Mouse (Mus musculus) MEL (cell line): ENCODE results near the gene Gm20388. TPM values are rescaled to one million over a fixed set of nuclear protein-coding genes. Genes with fewer than 3 reads are reported as not detected.

ENCODE experiments used
- DNase-seq: peaks from one replicate; pipeline ENCODE4 v3.0.0; 2011; ENCODE audit warnings: low read depth, low spot score
- H3K27ac ChIP-seq: 2 replicates; pipeline ENCODE4 v1.5.1; 2012; ENCODE audit warnings: low read depth, mild to moderate bottlenecking, control low read depth, low read length, moderate library complexity; ENCODE audit not compliant: control insufficient read depth
- H3K27me3 ChIP-seq, 2 experiments: fragments of 150-350 bp in 1 of 2; sonication (generic) in 1 of 2; 2 replicates each; pipeline ENCODE4 v1.6.1; 2012; ENCODE audit warnings: low read length in 2 of 2, mild to moderate bottlenecking in 2 of 2, improper control_type of control experiment in 1 of 2, moderate library complexity in 1 of 2; ENCODE audit not compliant: insufficient read depth in 2 of 2, control insufficient read depth in 1 of 2
- H3K36me3 ChIP-seq, 2 experiments: 2 replicates each; pipeline ENCODE4 v1.6.1; 2012 to 2014; ENCODE audit warnings: low read length in 2 of 2, improper control_type of control experiment in 1 of 2, inconsistent platforms in 1 of 2, mild to moderate bottlenecking in 1 of 2; ENCODE audit not compliant: insufficient read depth in 2 of 2, control insufficient read depth in 1 of 2
- H3K4me1 ChIP-seq, 2 experiments: fragments of 150-350 bp in 1 of 2; sonication (generic) in 1 of 2; 2 replicates each; pipeline ENCODE4 v1.6.1; 2012; ENCODE audit warnings: low read length in 2 of 2, improper control_type of control experiment in 1 of 2, mild to moderate bottlenecking in 1 of 2; ENCODE audit not compliant: insufficient read depth in 2 of 2, control insufficient read depth in 1 of 2
- H3K4me3 ChIP-seq, 2 experiments: fragments of 150-350 bp in 1 of 2; sonication (generic) in 1 of 2; 2 replicates each; pipeline ENCODE4 v1.5.1; 2012; ENCODE audit warnings: low read depth in 2 of 2, low read length in 2 of 2, mild to moderate bottlenecking in 2 of 2, moderate library complexity in 2 of 2, control low read depth in 1 of 2, improper control_type of control experiment in 1 of 2; ENCODE audit not compliant: control insufficient read depth in 1 of 2, insufficient read depth in 1 of 2
- H3K79me2 ChIP-seq: 2 replicates; pipeline ENCODE4 v1.6.1; 2012; ENCODE audit warnings: mild to moderate bottlenecking, low read length, moderate library complexity; ENCODE audit not compliant: control insufficient read depth, poor library complexity, insufficient read depth
- H3K9ac ChIP-seq: 2 replicates; pipeline ENCODE4 v1.6.1; 2012; ENCODE audit warnings: low read depth, mild to moderate bottlenecking, control low read depth, low read length, moderate library complexity; ENCODE audit not compliant: control insufficient read depth, poor library complexity, severe bottlenecking
- H3K9me3 ChIP-seq: fragments of 150-350 bp; sonication (generic); replicated peaks from 2 replicates; pipeline ENCODE4 v1.6.1; 2012; ENCODE audit warnings: mild to moderate bottlenecking, low read length, improper control_type of control experiment, moderate library complexity; ENCODE audit not compliant: insufficient read depth
- BHLHE40 ChIP-seq: IDR thresholded peaks from 2 replicates; pipeline ENCODE4 v1.6.1; 2012; ENCODE audit warnings: low read depth, mild to moderate bottlenecking, inconsistent platforms, low read length, improper control_type of control experiment, borderline replicate concordance
- CHD1 ChIP-seq: IDR thresholded peaks from 2 replicates; pipeline ENCODE4 v1.6.1; 2012; ENCODE audit warnings: low read depth, mild to moderate bottlenecking, inconsistent platforms, low read length, improper control_type of control experiment
- CHD2 ChIP-seq: IDR thresholded peaks from 2 replicates; pipeline ENCODE4 v1.6.1; 2011; ENCODE audit warnings: low read length, improper control_type of control experiment
- CTCF ChIP-seq, 3 experiments: IDR thresholded peaks in 2 of 3; conservative IDR thresholded peaks in 1 of 3; 2 replicates each; pipeline ENCODE4 v1.5.1; 2011 to 2012; ENCODE audit warnings: low read length in 3 of 3, low read depth in 2 of 3, mild to moderate bottlenecking in 2 of 3, improper control_type of control experiment in 1 of 3, inconsistent platforms in 1 of 3, mixed read lengths in 1 of 3, moderate library complexity in 1 of 3; ENCODE audit not compliant: control insufficient read depth in 1 of 3, insufficient read depth in 1 of 3, poor library complexity in 1 of 3, severe bottlenecking in 1 of 3
- E2F4 ChIP-seq: IDR thresholded peaks from 2 replicates; pipeline ENCODE4 v1.6.1; 2011; ENCODE audit warnings: low read depth, low read length, improper control_type of control experiment, borderline replicate concordance
- ELF1 ChIP-seq: IDR thresholded peaks from 2 replicates; pipeline ENCODE4 v1.6.1; 2014; ENCODE audit warnings: low read depth, mild to moderate bottlenecking, inconsistent platforms, low read length, improper control_type of control experiment, moderate library complexity
- EP300 ChIP-seq, 2 experiments: IDR thresholded peaks; 2 replicates each; pipeline ENCODE4 v1.6.1; 2011; ENCODE audit warnings: improper control_type of control experiment in 2 of 2, low read length in 2 of 2, low read depth in 1 of 2, mild to moderate bottlenecking in 1 of 2
- GATA1 ChIP-seq: IDR thresholded peaks from 2 replicates; pipeline ENCODE4 v1.6.1; 2011; ENCODE audit warnings: low read depth, low read length, improper control_type of control experiment
- KAT2A ChIP-seq: conservative IDR thresholded peaks from 2 replicates; pipeline ENCODE4 v1.6.1; 2012; ENCODE audit warnings: low read depth, low read length, improper control_type of control experiment, inconsistent platforms
- MAFK ChIP-seq: IDR thresholded peaks from 2 replicates; pipeline ENCODE4 v1.6.1; 2011; ENCODE audit warnings: low read depth, mild to moderate bottlenecking, low read length, improper control_type of control experiment, borderline replicate concordance
- MXI1 ChIP-seq: IDR thresholded peaks from 2 replicates; pipeline ENCODE4 v1.6.1; 2011; ENCODE audit warnings: mild to moderate bottlenecking, low read depth, low read length, improper control_type of control experiment
- POLR2A ChIP-seq, 2 experiments: IDR thresholded peaks; 2 replicates each; pipeline ENCODE4 v1.6.1; 2011 to 2012; ENCODE audit warnings: low read length in 2 of 2, mild to moderate bottlenecking in 2 of 2, control low read depth in 1 of 2, improper control_type of control experiment in 1 of 2, low read depth in 1 of 2, moderate library complexity in 1 of 2; ENCODE audit not compliant: control insufficient read depth in 1 of 2, insufficient read depth in 1 of 2, poor library complexity in 1 of 2
- RAD21 ChIP-seq: IDR thresholded peaks from 2 replicates; pipeline ENCODE4 v1.6.1; 2011; ENCODE audit warnings: mild to moderate bottlenecking, low read depth, low read length, improper control_type of control experiment
- RCOR1 ChIP-seq: IDR thresholded peaks from 2 replicates; pipeline ENCODE4 v1.6.1; 2012; ENCODE audit warnings: low read depth, mild to moderate bottlenecking, inconsistent platforms, low read length, improper control_type of control experiment
- SIN3A ChIP-seq: IDR thresholded peaks from 2 replicates; pipeline ENCODE4 v1.6.1; 2012; ENCODE audit warnings: low read length, improper control_type of control experiment, inconsistent platforms
- SMC3 ChIP-seq: IDR thresholded peaks from 2 replicates; pipeline ENCODE4 v1.6.1; 2011; ENCODE audit warnings: low read depth, low read length, improper control_type of control experiment
- TAL1 ChIP-seq: IDR thresholded peaks from 2 replicates; pipeline ENCODE4 v1.6.1; 2012; ENCODE audit warnings: mild to moderate bottlenecking, inconsistent platforms, low read length, moderate library complexity, mixed read lengths
- TCF12 ChIP-seq: IDR thresholded peaks from 2 replicates; pipeline ENCODE4 v1.6.1; 2014; ENCODE audit warnings: low read depth, mild to moderate bottlenecking, inconsistent platforms, low read length, improper control_type of control experiment, moderate library complexity
- UBTF ChIP-seq: IDR thresholded peaks from 2 replicates; pipeline ENCODE4 v1.6.1; 2012; ENCODE audit warnings: low read depth, mild to moderate bottlenecking, inconsistent platforms, low read length, improper control_type of control experiment, moderate library complexity, borderline replicate concordance; ENCODE audit not compliant: insufficient read depth
- USF1 ChIP-seq: IDR thresholded peaks from 2 replicates; pipeline ENCODE4 v1.6.1; 2014; ENCODE audit warnings: low read depth, mild to moderate bottlenecking, inconsistent platforms, low read length, improper control_type of control experiment, moderate library complexity
- USF2 ChIP-seq, 2 experiments: IDR thresholded peaks; 2 replicates each; pipeline ENCODE4 v1.6.1; 2011 to 2012; ENCODE audit warnings: improper control_type of control experiment in 2 of 2, low read length in 2 of 2, borderline replicate concordance in 1 of 2, inconsistent platforms in 1 of 2, low read depth in 1 of 2, mild to moderate bottlenecking in 1 of 2; ENCODE audit not compliant: insufficient read depth in 1 of 2
- ZMIZ1 ChIP-seq: IDR thresholded peaks from 2 replicates; pipeline ENCODE4 v1.6.1; 2012; ENCODE audit warnings: low read depth, mild to moderate bottlenecking, inconsistent platforms, low read length, improper control_type of control experiment, moderate library complexity
- ZNF384 ChIP-seq: IDR thresholded peaks from 2 replicates; pipeline ENCODE4 v1.6.1; 2012; ENCODE audit warnings: low read depth, mild to moderate bottlenecking, inconsistent platforms, low read length, improper control_type of control experiment
- polyA plus RNA-seq, 2 experiments: library from polyadenylated mRNA; stranded (reverse) in 1 of 2; unstranded in 1 of 2; fragments of >175 nt in 1 of 2; fragments of >200 nt in 1 of 2; gene quantifications; 2 replicates each; pipeline versions ENCODE4 v1.2.1 to v1.2.4; 2012; ENCODE audit warnings: low replicate concordance in 2 of 2, low read depth in 1 of 2; ENCODE audit not compliant: insufficient read length in 2 of 2, insufficient read depth in 1 of 2, missing spikeins in 1 of 2
- total RNA-seq: library from RNA; depleted of rRNA; stranded (reverse); fragments of 300-350 nt; gene quantifications from 2 replicates; pipeline ENCODE4 v1.2.3, GENCODE M21; 2012

Gene Gm20388
- total and polyA plus RNA-seq, 3 experiments, result 11.1 to 17.8 TPM; not detected in 1

GRCm38 (mm10) chr8:123231742-123232141 is 3321.1 kb downstream of the Gm20388 start:
- Histone ChIP-seq H3K79me2 (no peaks in the 10 kb centered on the region; the same call in 1 of the 2 replicates), H3K36me3 (no peaks in the 10 kb centered on the region; a peak in 2 of 4 replicates)

GRCm38 (mm10) chr8:123232553-123232952 is 3321.9 kb downstream of the Gm20388 start:
- Histone ChIP-seq H3K4me3 (no peak overlapping the region), H3K27me3 (no peaks in the 10 kb centered on the region; a peak in 1 of 4 replicates), H3K36me3 (no peaks in the 10 kb centered on the region; a peak in 1 of 4 replicates), H3K4me1 (peaks cover 0 to 9% of the 10 kb centered on the region in 2 experiments; a peak in 1 of 4 replicates), H3K9ac (no peak overlapping the region), H3K9me3 (no peaks in the 10 kb centered on the region), H3K79me2 (no peaks in the 10 kb centered on the region; the same call in 1 of the 2 replicates), H3K27ac (no peak overlapping the region)
- no peak for DNase-seq
- TF ChIP-seq RAD21 (no peak), BHLHE40 (no peak), EP300 (IDR thresholded peaks at IDR 0.05; ENCODE audit: low read depth in 1 of 2, low read length in 2 of 2) (no peak), MAFK (no peak), GATA1 (no peak), USF2 (IDR thresholded peaks at IDR 0.05; ENCODE audit: borderline replicate concordance in 1 of 2, insufficient read depth in 1 of 2, low read depth in 1 of 2, low read length in 2 of 2) (no peak), TAL1 (no peak), E2F4 (no peak), KAT2A (no peak), USF1 (no peak), RCOR1 (no peak), CHD2 (no peak), ZNF384 (no peak), ELF1 (no peak), POLR2A (IDR thresholded peaks at IDR 0.05; ENCODE audit: control insufficient read depth in 1 of 2, insufficient read depth in 1 of 2, low read depth in 1 of 2, low read length in 2 of 2, poor library complexity in 1 of 2) (no peak), CHD1 (no peak), ZMIZ1 (no peak), UBTF (no peak), SIN3A (no peak), TCF12 (no peak)

More at GRCm38 (mm10) chr8:123231742-123232141, 3321.1 kb downstream of the Gm20388 start:
- no peak overlapping the region for H3K4me3 ChIP-seq
- H3K9me3 ChIP-seq, result no peaks in the 10 kb centered on the region
- peak; percentile 36; the same call in 1 of the 2 replicates for TF ChIP-seq SMC3
- TF ChIP-seq MXI1, result no peak
- peak in 2 of 3 experiments; percentile 39; a peak in 3 of 6 replicates for TF ChIP-seq CTCF (IDR thresholded peaks at IDR 0.05 in 2 of 3, conservative IDR thresholded peaks at IDR 0.05 in 1 of 3; ENCODE audit: control insufficient read depth in 1 of 3, insufficient read depth in 1 of 3, low read depth in 2 of 3, low read length in 3 of 3, poor library complexity in 1 of 3, severe bottlenecking in 1 of 3)
- TF ChIP-seq, all 39 proteins: peak for 2
- DNase-seq, result no peak
- Histone ChIP-seq H3K27me3 (no peaks in the 10 kb centered on the region), H3K27ac (no peak overlapping the region), H3K9ac (no peak overlapping the region), H3K4me1 (peaks cover 0 to 9% of the 10 kb centered on the region in 2 experiments; a peak in 1 of 4 replicates)
